Mouse (Mus musculus) skeletal muscle tissue, postnatal 0 days (tissue): Measurements from ENCODE around the gene Fitm2. TPM values are rescaled to one million over a fixed set of nuclear protein-coding genes. Genes with fewer than 3 reads are reported as not detected.

Experiments used
- polyA plus RNA-seq: library from polyadenylated mRNA; unstranded; fragments of >200 nt; fragmentation: Nextera tagmentation; extraction: Ambion mirVana; gene quantifications from 2 replicates; pipeline ENCODE4 v1.2.1, GENCODE M21; 2015

Fitm2 gene
- 23.3 and 27.1 TPM in 2 replicates for polyA plus RNA-seq

GRCm38 (mm10) chr2:163472466-163472851 lies at the start of gene Fitm2:
Gene Fitm2 (minus strand): TSS chr2:163472629.

GRCm38 (mm10) chr2:163506300-163507004 lies 34.0 kb upstream of the Fitm2 start, which contains the start of gene Hnf4a:
Gene Hnf4a (plus strand): TSS chr2:163506808.

GRCm38 (mm10) chr2:163492018-163492417 lies 19.6 kb upstream of the Fitm2 start, which contains the start of gene R3hdml:
Gene R3hdml (plus strand): TSS chr2:163492318.

GRCm38 (mm10) chr2:163438246-163438618 lies 34.2 kb downstream of the Fitm2 start, which contains the start of gene Gdap1l1:
Gene Gdap1l1 (plus strand): TSS chr2:163438476.

GRCm38 (mm10) chr2:163424597-163424996 lies 47.8 kb downstream of the Fitm2 start, which contains the start of gene Oser1:
Gene Oser1 (minus strand): TSS chr2:163424697.

Other genes starting within 250 kb of the Fitm2 start
- gene Jph2, start 74.6 kb downstream of the Fitm2 start, polyA plus RNA-seq: 35.7 and 36.6 TPM in 2 replicates
- gene Oser1, start 47.9 kb downstream of the Fitm2 start, polyA plus RNA-seq: 57.6 and 58.1 TPM in 2 replicates
- 0.10 and 0.16 TPM in 2 replicates for gene Gdap1l1, start 34.2 kb downstream of the Fitm2 start, polyA plus RNA-seq
- 0.35 TPM in 1 of 2 replicates, not detected in the other for gene R3hdml, start 19.7 kb upstream of the Fitm2 start, polyA plus RNA-seq
- gene Hnf4a, start 34.2 kb upstream of the Fitm2 start, polyA plus RNA-seq: not detected in 2 replicates
- gene Ttpal, start 129.7 kb upstream of the Fitm2 start, polyA plus RNA-seq: 8.5 and 8.9 TPM in 2 replicates
- gene Serinc3, start 172.5 kb upstream of the Fitm2 start, polyA plus RNA-seq: 37.8 and 39.1 TPM in 2 replicates
- gene Pkig, start 185.8 kb upstream of the Fitm2 start, polyA plus RNA-seq: 255 and 269 TPM in 2 replicates